Mouse (Mus musculus) MEL (cell line): ENCODE results near the gene Araf. TPM values are rescaled to one million over a fixed set of nuclear protein-coding genes. Genes with fewer than 3 reads are reported as not detected.

Source experiments
- DNase-seq: peaks from one replicate; pipeline ENCODE4 v3.0.0; 2011; ENCODE audit warnings: low read depth, low spot score
- H3K27ac ChIP-seq: 2 replicates; pipeline ENCODE4 v1.5.1; 2012; ENCODE audit warnings: low read depth, mild to moderate bottlenecking, control low read depth, low read length, moderate library complexity; ENCODE audit not compliant: control insufficient read depth
- H3K27me3 ChIP-seq, 2 experiments: fragments of 150-350 bp in 1 of 2; sonication (generic) in 1 of 2; 2 replicates each; pipeline ENCODE4 v1.6.1; 2012; ENCODE audit warnings: low read length in 2 of 2, mild to moderate bottlenecking in 2 of 2, improper control_type of control experiment in 1 of 2, moderate library complexity in 1 of 2; ENCODE audit not compliant: insufficient read depth in 2 of 2, control insufficient read depth in 1 of 2
- H3K36me3 ChIP-seq, 2 experiments: 2 replicates each; pipeline ENCODE4 v1.6.1; 2012 to 2014; ENCODE audit warnings: low read length in 2 of 2, improper control_type of control experiment in 1 of 2, inconsistent platforms in 1 of 2, mild to moderate bottlenecking in 1 of 2; ENCODE audit not compliant: insufficient read depth in 2 of 2, control insufficient read depth in 1 of 2
- H3K4me1 ChIP-seq, 2 experiments: fragments of 150-350 bp in 1 of 2; sonication (generic) in 1 of 2; 2 replicates each; pipeline ENCODE4 v1.6.1; 2012; ENCODE audit warnings: low read length in 2 of 2, improper control_type of control experiment in 1 of 2, mild to moderate bottlenecking in 1 of 2; ENCODE audit not compliant: insufficient read depth in 2 of 2, control insufficient read depth in 1 of 2
- H3K4me3 ChIP-seq, 2 experiments: fragments of 150-350 bp in 1 of 2; sonication (generic) in 1 of 2; 2 replicates each; pipeline ENCODE4 v1.5.1; 2012; ENCODE audit warnings: low read depth in 2 of 2, low read length in 2 of 2, mild to moderate bottlenecking in 2 of 2, moderate library complexity in 2 of 2, control low read depth in 1 of 2, improper control_type of control experiment in 1 of 2; ENCODE audit not compliant: control insufficient read depth in 1 of 2, insufficient read depth in 1 of 2
- H3K79me2 ChIP-seq: 2 replicates; pipeline ENCODE4 v1.6.1; 2012; ENCODE audit warnings: mild to moderate bottlenecking, low read length, moderate library complexity; ENCODE audit not compliant: control insufficient read depth, poor library complexity, insufficient read depth
- H3K9ac ChIP-seq: 2 replicates; pipeline ENCODE4 v1.6.1; 2012; ENCODE audit warnings: low read depth, mild to moderate bottlenecking, control low read depth, low read length, moderate library complexity; ENCODE audit not compliant: control insufficient read depth, poor library complexity, severe bottlenecking
- H3K9me3 ChIP-seq: fragments of 150-350 bp; sonication (generic); replicated peaks from 2 replicates; pipeline ENCODE4 v1.6.1; 2012; ENCODE audit warnings: mild to moderate bottlenecking, low read length, improper control_type of control experiment, moderate library complexity; ENCODE audit not compliant: insufficient read depth
- BHLHE40 ChIP-seq: IDR thresholded peaks from 2 replicates; pipeline ENCODE4 v1.6.1; 2012; ENCODE audit warnings: low read depth, mild to moderate bottlenecking, inconsistent platforms, low read length, improper control_type of control experiment, borderline replicate concordance
- CHD1 ChIP-seq: IDR thresholded peaks from 2 replicates; pipeline ENCODE4 v1.6.1; 2012; ENCODE audit warnings: low read depth, mild to moderate bottlenecking, inconsistent platforms, low read length, improper control_type of control experiment
- CHD2 ChIP-seq: IDR thresholded peaks from 2 replicates; pipeline ENCODE4 v1.6.1; 2011; ENCODE audit warnings: low read length, improper control_type of control experiment
- CTCF ChIP-seq, 3 experiments: IDR thresholded peaks in 2 of 3; conservative IDR thresholded peaks in 1 of 3; 2 replicates each; pipeline ENCODE4 v1.5.1; 2011 to 2012; ENCODE audit warnings: low read length in 3 of 3, low read depth in 2 of 3, mild to moderate bottlenecking in 2 of 3, improper control_type of control experiment in 1 of 3, inconsistent platforms in 1 of 3, mixed read lengths in 1 of 3, moderate library complexity in 1 of 3; ENCODE audit not compliant: control insufficient read depth in 1 of 3, insufficient read depth in 1 of 3, poor library complexity in 1 of 3, severe bottlenecking in 1 of 3
- ELF1 ChIP-seq: IDR thresholded peaks from 2 replicates; pipeline ENCODE4 v1.6.1; 2014; ENCODE audit warnings: low read depth, mild to moderate bottlenecking, inconsistent platforms, low read length, improper control_type of control experiment, moderate library complexity
- EP300 ChIP-seq, 2 experiments: IDR thresholded peaks; 2 replicates each; pipeline ENCODE4 v1.6.1; 2011; ENCODE audit warnings: improper control_type of control experiment in 2 of 2, low read length in 2 of 2, low read depth in 1 of 2, mild to moderate bottlenecking in 1 of 2
- ETS1 ChIP-seq: IDR thresholded peaks from 2 replicates; pipeline ENCODE4 v1.6.1; 2012; ENCODE audit warnings: low read depth, mild to moderate bottlenecking, inconsistent platforms, low read length, improper control_type of control experiment, moderate library complexity
- GABPA ChIP-seq: IDR thresholded peaks from 2 replicates; pipeline ENCODE4 v1.6.1; 2012; ENCODE audit warnings: low read depth, mild to moderate bottlenecking, inconsistent platforms, low read length, improper control_type of control experiment, moderate library complexity
- GATA1 ChIP-seq: IDR thresholded peaks from 2 replicates; pipeline ENCODE4 v1.6.1; 2011; ENCODE audit warnings: low read depth, low read length, improper control_type of control experiment
- HCFC1 ChIP-seq: IDR thresholded peaks from 2 replicates; pipeline ENCODE4 v1.6.1; 2012; ENCODE audit warnings: low read depth, mild to moderate bottlenecking, inconsistent platforms, low read length, improper control_type of control experiment, moderate library complexity
- JUND ChIP-seq: IDR thresholded peaks from 2 replicates; pipeline ENCODE4 v1.6.1; 2011; ENCODE audit warnings: low read depth, mild to moderate bottlenecking, improper control_type of control experiment, low read length
- KAT2A ChIP-seq: conservative IDR thresholded peaks from 2 replicates; pipeline ENCODE4 v1.6.1; 2012; ENCODE audit warnings: low read depth, low read length, improper control_type of control experiment, inconsistent platforms
- MAFK ChIP-seq: IDR thresholded peaks from 2 replicates; pipeline ENCODE4 v1.6.1; 2011; ENCODE audit warnings: low read depth, mild to moderate bottlenecking, low read length, improper control_type of control experiment, borderline replicate concordance
- MAX ChIP-seq: IDR thresholded peaks from 2 replicates; pipeline ENCODE4 v1.6.1; 2011; ENCODE audit warnings: low read length, improper control_type of control experiment
- MAZ ChIP-seq: IDR thresholded peaks from 2 replicates; pipeline ENCODE4 v1.6.1; 2012; ENCODE audit warnings: low read depth, mild to moderate bottlenecking, inconsistent platforms, low read length, improper control_type of control experiment
- MEF2A ChIP-seq: IDR thresholded peaks from 2 replicates; pipeline ENCODE4 v1.6.1; 2014; ENCODE audit warnings: low read depth, mild to moderate bottlenecking, inconsistent platforms, low read length, improper control_type of control experiment; ENCODE audit not compliant: poor library complexity, insufficient replicate concordance, severe bottlenecking; ENCODE audit errors: extremely low read depth
- MYB ChIP-seq: IDR thresholded peaks from 2 replicates; pipeline ENCODE4 v1.6.1; 2011; ENCODE audit warnings: mild to moderate bottlenecking, low read depth, low read length, improper control_type of control experiment
- MYC ChIP-seq: IDR thresholded peaks from 2 replicates; pipeline ENCODE4 v1.6.1; 2011; ENCODE audit warnings: low read depth, mild to moderate bottlenecking, low read length, improper control_type of control experiment, moderate library complexity
- NELFE ChIP-seq: IDR thresholded peaks from 2 replicates; pipeline ENCODE4 v1.6.1; 2011; ENCODE audit warnings: low read depth, low read length, improper control_type of control experiment
- NRF1 ChIP-seq: IDR thresholded peaks from 2 replicates; pipeline ENCODE4 v1.6.1; 2014; ENCODE audit warnings: low read depth, mild to moderate bottlenecking, inconsistent platforms, low read length, improper control_type of control experiment, moderate library complexity; ENCODE audit not compliant: poor library complexity, insufficient read depth, severe bottlenecking
- POLR2A ChIP-seq, 2 experiments: IDR thresholded peaks; 2 replicates each; pipeline ENCODE4 v1.6.1; 2011 to 2012; ENCODE audit warnings: low read length in 2 of 2, mild to moderate bottlenecking in 2 of 2, control low read depth in 1 of 2, improper control_type of control experiment in 1 of 2, low read depth in 1 of 2, moderate library complexity in 1 of 2; ENCODE audit not compliant: control insufficient read depth in 1 of 2, insufficient read depth in 1 of 2, poor library complexity in 1 of 2
- POLR2AphosphoS2 ChIP-seq: IDR thresholded peaks from 2 replicates; pipeline ENCODE4 v1.6.1; 2011; ENCODE audit warnings: low read length, improper control_type of control experiment
- POLR2AphosphoS5 ChIP-seq: IDR thresholded peaks from 2 replicates; pipeline ENCODE4 v1.6.1; 2012; ENCODE audit warnings: low read depth, borderline replicate concordance, mild to moderate bottlenecking, inconsistent platforms, low read length, moderate library complexity, mixed read lengths
- RCOR1 ChIP-seq: IDR thresholded peaks from 2 replicates; pipeline ENCODE4 v1.6.1; 2012; ENCODE audit warnings: low read depth, mild to moderate bottlenecking, inconsistent platforms, low read length, improper control_type of control experiment
- SIN3A ChIP-seq: IDR thresholded peaks from 2 replicates; pipeline ENCODE4 v1.6.1; 2012; ENCODE audit warnings: low read length, improper control_type of control experiment, inconsistent platforms
- SMC3 ChIP-seq: IDR thresholded peaks from 2 replicates; pipeline ENCODE4 v1.6.1; 2011; ENCODE audit warnings: low read depth, low read length, improper control_type of control experiment
- TAL1 ChIP-seq: IDR thresholded peaks from 2 replicates; pipeline ENCODE4 v1.6.1; 2012; ENCODE audit warnings: mild to moderate bottlenecking, inconsistent platforms, low read length, moderate library complexity, mixed read lengths
- TBP ChIP-seq: IDR thresholded peaks from 2 replicates; pipeline ENCODE4 v1.8.0; 2011; ENCODE audit warnings: low read depth, low read length, improper control_type of control experiment
- TCF12 ChIP-seq: IDR thresholded peaks from 2 replicates; pipeline ENCODE4 v1.6.1; 2014; ENCODE audit warnings: low read depth, mild to moderate bottlenecking, inconsistent platforms, low read length, improper control_type of control experiment, moderate library complexity
- UBTF ChIP-seq: IDR thresholded peaks from 2 replicates; pipeline ENCODE4 v1.6.1; 2012; ENCODE audit warnings: low read depth, mild to moderate bottlenecking, inconsistent platforms, low read length, improper control_type of control experiment, moderate library complexity, borderline replicate concordance; ENCODE audit not compliant: insufficient read depth
- USF1 ChIP-seq: IDR thresholded peaks from 2 replicates; pipeline ENCODE4 v1.6.1; 2014; ENCODE audit warnings: low read depth, mild to moderate bottlenecking, inconsistent platforms, low read length, improper control_type of control experiment, moderate library complexity
- ZKSCAN1 ChIP-seq: IDR thresholded peaks from 2 replicates; pipeline ENCODE4 v1.6.1; 2012; ENCODE audit warnings: low read depth, mild to moderate bottlenecking, inconsistent platforms, low read length, improper control_type of control experiment, moderate library complexity
- ZMIZ1 ChIP-seq: IDR thresholded peaks from 2 replicates; pipeline ENCODE4 v1.6.1; 2012; ENCODE audit warnings: low read depth, mild to moderate bottlenecking, inconsistent platforms, low read length, improper control_type of control experiment, moderate library complexity
- ZNF384 ChIP-seq: IDR thresholded peaks from 2 replicates; pipeline ENCODE4 v1.6.1; 2012; ENCODE audit warnings: low read depth, mild to moderate bottlenecking, inconsistent platforms, low read length, improper control_type of control experiment
- polyA plus RNA-seq, 2 experiments: library from polyadenylated mRNA; stranded (reverse) in 1 of 2; unstranded in 1 of 2; fragments of >175 nt in 1 of 2; fragments of >200 nt in 1 of 2; gene quantifications; 2 replicates each; pipeline versions ENCODE4 v1.2.1 to v1.2.4; 2012; ENCODE audit warnings: low replicate concordance in 2 of 2, low read depth in 1 of 2; ENCODE audit not compliant: insufficient read length in 2 of 2, insufficient read depth in 1 of 2, missing spikeins in 1 of 2
- total RNA-seq: library from RNA; depleted of rRNA; stranded (reverse); fragments of 300-350 nt; gene quantifications from 2 replicates; pipeline ENCODE4 v1.2.3, GENCODE M21; 2012

Gene Araf
- total and polyA plus RNA-seq, 3 experiments, result 115 to 236 (median 174) TPM

DNA sequence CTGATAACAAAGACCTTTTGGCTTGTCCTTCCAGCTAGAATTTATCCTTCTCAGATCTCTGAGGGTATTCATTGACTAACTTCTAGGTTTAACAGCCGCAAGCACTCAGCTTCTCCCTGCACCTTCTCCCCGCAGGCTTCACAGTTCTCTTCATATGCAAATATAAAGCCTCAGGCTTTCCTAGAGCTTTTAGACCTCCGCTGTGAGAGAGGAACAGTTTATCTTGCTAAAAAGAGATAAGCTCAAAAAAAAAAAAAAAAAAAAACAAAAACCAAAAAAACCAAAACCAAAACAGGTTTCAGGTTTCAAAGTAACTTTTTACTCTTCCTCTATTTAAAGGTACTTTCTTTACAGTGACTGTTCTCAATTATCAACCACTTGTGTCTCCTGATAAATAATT lies 5.2 kb upstream of the Araf start:
- Histone ChIP-seq H3K27me3 (no peaks in the 10 kb centered on the region), H3K9ac (0 out of 2 replicates have a peak overlapping the region, but pooled peaks have one; percentile 18), H3K4me1 (peaks cover 4 to 11% of the 10 kb centered on the region in 2 experiments; a peak in 3 of 4 replicates), H3K79me2 (no peaks in the 10 kb centered on the region), H3K9me3 (no peaks in the 10 kb centered on the region), H3K36me3 (peaks cover 0 to 10% of the 10 kb centered on the region in 2 experiments; a peak in 2 of 4 replicates), H3K4me3 (no peak overlapping the region; a peak in 1 of 4 replicates), H3K27ac (no peak overlapping the region; the same call in 1 of the 2 replicates)
- DNase-seq, result peak; percentile 69
- no peak for TF ChIP-seq CHD1
- TF ChIP-seq MYB, result no peak
- TF ChIP-seq MAFK, result no peak
- no peak for TF ChIP-seq ZMIZ1
- TF ChIP-seq NELFE, result no peak
- TF ChIP-seq UBTF, result no peak
- TF ChIP-seq GABPA, result no peak
- peak; percentile 31; the same call in 1 of the 2 replicates for TF ChIP-seq TCF12
- peak; percentile 99 for TF ChIP-seq ZNF384
- TF ChIP-seq USF1, result no peak
- no peak for TF ChIP-seq POLR2A (IDR thresholded peaks at IDR 0.05; ENCODE audit: control insufficient read depth in 1 of 2, insufficient read depth in 1 of 2, low read depth in 1 of 2, low read length in 2 of 2, poor library complexity in 1 of 2)
- no peak for TF ChIP-seq MAZ
- peak; percentile 66 to 78; a peak in 3 of 4 replicates for TF ChIP-seq EP300 (IDR thresholded peaks at IDR 0.05; ENCODE audit: low read depth in 1 of 2, low read length in 2 of 2)
- no peak for TF ChIP-seq POLR2AphosphoS2
- TF ChIP-seq CTCF (IDR thresholded peaks at IDR 0.05 in 2 of 3, conservative IDR thresholded peaks at IDR 0.05 in 1 of 3; ENCODE audit: control insufficient read depth in 1 of 3, insufficient read depth in 1 of 3, low read depth in 2 of 3, low read length in 3 of 3, poor library complexity in 1 of 3, severe bottlenecking in 1 of 3), result no peak
- peak; percentile 63 for TF ChIP-seq ETS1
- TF ChIP-seq TBP, result no peak
- TF ChIP-seq TAL1, result no peak
- peak; percentile 72; the same call in 1 of the 2 replicates for TF ChIP-seq ZKSCAN1
- no peak for TF ChIP-seq KAT2A
- no peak for TF ChIP-seq BHLHE40
- TF ChIP-seq MAX, result no peak
- peak; percentile 50; the same call in 1 of the 2 replicates for TF ChIP-seq HCFC1
- no peak for TF ChIP-seq ELF1
- TF ChIP-seq MEF2A, result no peak
- TF ChIP-seq SIN3A, result peak; percentile 55
- no peak for TF ChIP-seq SMC3
- no peak for TF ChIP-seq JUND
- TF ChIP-seq MYC, result no peak
- TF ChIP-seq NRF1, result no peak
- TF ChIP-seq RCOR1, result peak; percentile 74
- peak; percentile 83 for TF ChIP-seq GATA1
- TF ChIP-seq CHD2, result no peak
- no peak for TF ChIP-seq POLR2AphosphoS5
